Mouse (Mus musculus) layer of hippocampus, postnatal 10 days (tissue): ENCODE data around the gene Espn. TPM values are rescaled to one million over a fixed set of nuclear protein-coding genes. Genes with fewer than 3 reads are reported as not detected.

ENCODE experiments used
- DNase-seq, 2 experiments: peaks; one replicate each; pipeline ENCODE4 v3.0.0; 2021; ENCODE audit warnings: low spot score in 2 of 2
- total RNA-seq, 2 experiments: library from RNA; stranded (reverse); gene quantifications; 2 replicates each; pipeline ENCODE4 v1.2.3; 2021

Gene Espn
- total RNA-seq, 2 experiments from 2014 or later = 0.62 to 0.78 TPM

GRCm38 (mm10) chr4:152100541-152100940, 51.6 kb downstream of the Espn start:
- no peak for DNase-seq

- no peak for DNase-seq
Observed at GRCm38 (mm10) chr4:152097911-152098799, 54.0 kb downstream of the Espn start.

GRCm38 (mm10) chr4:152096927-152097326, 55.2 kb downstream of the Espn start:
- no peak for DNase-seq

GRCm38 (mm10) chr4:152095937-152096910, 55.9 kb downstream of the Espn start:
- peak; percentile 68 to 78 for DNase-seq

GRCm38 (mm10) chr4:152094233-152094632, 57.9 kb downstream of the Espn start:
- no peak for DNase-seq

- DNase-seq = no peak
Observed at GRCm38 (mm10) chr4:152092751-152093293, 59.3 kb downstream of the Espn start.

GRCm38 (mm10) chr4:152090191-152090590, 62.0 kb downstream of the Espn start:
- DNase-seq = peak in 1 of 2 experiments; percentile 13

- peak; percentile 79 to 82 for DNase-seq
Observed at GRCm38 (mm10) chr4:152088556-152089120, 63.5 kb downstream of the Espn start.

GRCm38 (mm10) chr4:152088133-152088532, 64.0 kb downstream of the Espn start:
- DNase-seq = peak in 1 of 2 experiments; percentile 55

GRCm38 (mm10) chr4:152087211-152088081, 64.7 kb downstream of the Espn start:
- peak in 1 of 2 experiments; percentile 39 for DNase-seq

- DNase-seq = peak; percentile 59 to 74
Observed at GRCm38 (mm10) chr4:152086505-152087210, 65.5 kb downstream of the Espn start.

- DNase-seq = no peak
Observed at GRCm38 (mm10) chr4:152084616-152085015, 67.6 kb downstream of the Espn start.

- peak in 1 of 2 experiments; percentile 20 for DNase-seq
Observed at GRCm38 (mm10) chr4:152083611-152084220, 68.5 kb downstream of the Espn start.

- DNase-seq = no peak
Observed at GRCm38 (mm10) chr4:152079931-152080330, 72.2 kb downstream of the Espn start.

GRCm38 (mm10) chr4:152079261-152079660, 72.9 kb downstream of the Espn start:
- no peak for DNase-seq

GRCm38 (mm10) chr4:152078105-152078530, 74.1 kb downstream of the Espn start:
- DNase-seq = no peak

- DNase-seq = no peak
Observed at GRCm38 (mm10) chr4:152077191-152077590, 75.0 kb downstream of the Espn start.

GRCm38 (mm10) chr4:152074548-152074947, 77.6 kb downstream of the Espn start:
- no peak for DNase-seq

GRCm38 (mm10) chr4:152073715-152074114, 78.5 kb downstream of the Espn start:
- DNase-seq = no peak
